Mouse (Mus musculus): ENCODE measurements at regions not wholly inside any gene's neighbourhood (a gene's known extent, or its start where the extent isn't known, plus 50 kb on each side); places are given as distances from the start of the nearest gene placed in this dataset.

GRCm38 (mm10) chr4:124203736-124204135 lies 285.9 kb upstream of the 4930535I16Rik start:
- H3K4me3 ChIP-seq: no peak overlapping the region
- H3K36me3 ChIP-seq: no peaks in the 10 kb centered on the region
- H3K27ac ChIP-seq: no peak overlapping the region
- H3K27me3 ChIP-seq (replicated peaks): peaks cover 22% of the 10 kb centered on the region
- H3K4me2 ChIP-seq: no peak overlapping the region
- WGBS (ENCODE audit: insufficient replicate concordance): 57% methylated on average over 2 of the region's 2 CpGs
- ATAC-seq: no peak
- no peak overlapping the region for H3K9ac ChIP-seq
- no peaks in the 10 kb centered on the region for H3K4me1 ChIP-seq
- H3K9me3 ChIP-seq (replicated peaks): no peaks in the 10 kb centered on the region

DNA sequence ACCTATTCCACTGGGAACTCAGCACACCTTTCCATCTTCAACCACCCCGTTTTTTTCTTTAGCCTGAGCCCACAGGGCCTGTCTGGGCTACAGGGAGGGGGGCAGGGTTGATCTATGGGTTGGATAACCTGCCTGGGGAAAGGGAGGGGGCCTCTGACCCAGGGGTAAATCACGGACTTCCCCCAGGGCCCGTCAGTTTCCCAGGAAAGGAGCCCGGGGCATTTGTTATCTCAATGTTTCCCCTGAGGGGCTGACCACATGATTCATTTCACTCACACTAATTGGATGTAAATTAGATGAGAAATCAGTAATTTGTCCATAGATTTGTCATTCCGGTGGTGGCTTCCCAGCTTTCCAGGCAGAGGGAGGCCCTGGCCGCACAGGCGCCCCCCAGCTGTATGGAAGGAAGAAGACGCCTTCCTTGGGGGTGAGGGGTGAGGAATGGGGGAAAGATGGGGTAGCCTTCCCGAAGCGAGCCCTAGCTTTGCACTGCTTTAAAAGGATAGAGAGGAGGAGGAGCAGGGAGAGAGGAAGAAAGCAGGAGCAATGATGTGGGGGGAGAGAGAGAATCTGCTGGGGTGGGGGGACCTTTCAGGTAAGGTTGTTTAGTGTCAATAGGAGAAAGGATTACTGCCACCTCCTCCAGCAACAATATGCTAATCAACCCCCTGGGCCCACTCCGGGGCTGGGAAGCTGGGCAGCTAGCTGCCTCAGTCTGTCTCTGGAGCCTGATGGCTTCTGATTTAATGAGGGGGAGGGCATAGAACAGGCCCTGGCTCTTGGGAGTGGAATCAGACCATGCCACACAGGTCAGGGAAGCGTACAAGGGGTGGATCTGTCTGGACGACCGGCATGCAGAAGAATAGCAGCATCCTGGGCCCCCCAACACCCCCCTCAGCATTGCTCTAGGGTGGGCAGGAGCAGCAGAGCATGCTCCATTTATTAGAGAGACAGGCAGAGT lies 282.3 kb upstream of the 4930535I16Rik start:
- Histone ChIP-seq H3K9me3 (replicated peaks) (no peaks in the 10 kb centered on the region), H3K9ac (no peak overlapping the region), H3K27me3 (replicated peaks) (peaks cover 39% of the 10 kb centered on the region), H3K4me3 (no peak overlapping the region), H3K4me1 (no peaks in the 10 kb centered on the region), H3K4me2 (no peak overlapping the region), H3K36me3 (no peaks in the 10 kb centered on the region), H3K27ac (no peak overlapping the region)
- ATAC-seq: no peak
- 26% methylated on average over 14 of the region's 14 CpGs for WGBS (ENCODE audit: insufficient replicate concordance)

DNA sequence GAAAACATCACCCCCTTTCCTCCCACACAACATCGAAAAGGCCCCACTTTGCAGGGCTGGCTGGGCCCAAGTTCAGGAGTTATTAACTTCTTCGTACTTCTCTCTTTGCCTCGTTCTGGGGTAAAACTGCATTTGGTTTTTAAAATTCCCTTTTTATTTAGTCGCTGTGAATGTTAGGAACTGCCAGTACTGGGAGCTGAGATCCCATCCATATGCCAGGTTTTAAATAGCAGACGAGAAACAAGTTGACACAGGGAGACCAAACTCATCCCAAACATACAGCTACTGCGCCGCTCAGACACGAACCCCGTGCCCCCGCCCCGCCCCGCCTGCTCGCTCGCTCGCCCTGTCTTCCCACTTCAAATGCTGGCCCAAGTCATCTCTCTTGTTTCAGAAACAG lies 281.0 kb upstream of the 4930535I16Rik start:
- Histone ChIP-seq H3K4me2 (no peak overlapping the region), H3K4me3 (no peak overlapping the region), H3K27ac (no peak overlapping the region), H3K36me3 (no peaks in the 10 kb centered on the region), H3K9me3 (replicated peaks) (no peaks in the 10 kb centered on the region), H3K27me3 (replicated peaks) (peaks cover 39% of the 10 kb centered on the region), H3K9ac (no peak overlapping the region), H3K4me1 (no peaks in the 10 kb centered on the region)
- no peak for ATAC-seq
- 49% methylated on average over 15 of the region's 15 CpGs for WGBS (ENCODE audit: insufficient replicate concordance)

- Histone ChIP-seq H3K9me3 (replicated peaks) (no peaks in the 10 kb centered on the region), H3K9ac (no peak overlapping the region), H3K4me1 (no peaks in the 10 kb centered on the region), H3K4me3 (no peak overlapping the region), H3K27ac (no peak overlapping the region), H3K4me2 (no peak overlapping the region), H3K27me3 (replicated peaks) (peaks cover 42% of the 10 kb centered on the region), H3K36me3 (no peaks in the 10 kb centered on the region)
- no peak for ATAC-seq
- 31% methylated on average over 12 of the region's 12 CpGs for WGBS (ENCODE audit: insufficient replicate concordance)
These were observed 278.9 kb upstream of the 4930535I16Rik start for GRCm38 (mm10) chr4:124196711-124197110.

- Histone ChIP-seq H3K4me3 (no peak overlapping the region), H3K9me3 (replicated peaks) (no peaks in the 10 kb centered on the region), H3K27ac (no peak overlapping the region), H3K36me3 (no peaks in the 10 kb centered on the region), H3K4me1 (no peaks in the 10 kb centered on the region), H3K4me2 (no peak overlapping the region), H3K9ac (no peak overlapping the region), H3K27me3 (replicated peaks) (peaks cover 36% of the 10 kb centered on the region)
- 72% methylated on average over 15 of the region's 15 CpGs for WGBS (ENCODE audit: insufficient replicate concordance)
- no peak for ATAC-seq
These were observed 275.4 kb upstream of the 4930535I16Rik start for GRCm38 (mm10) chr4:124193059-124193721.

- Histone ChIP-seq H3K9ac (no peak overlapping the region), H3K27ac (no peak overlapping the region), H3K27me3 (replicated peaks) (peaks cover 37% of the 10 kb centered on the region), H3K4me3 (no peak overlapping the region), H3K9me3 (replicated peaks) (no peaks in the 10 kb centered on the region), H3K4me2 (no peak overlapping the region), H3K4me1 (no peaks in the 10 kb centered on the region), H3K36me3 (no peaks in the 10 kb centered on the region)
- ATAC-seq: no peak
- WGBS (ENCODE audit: insufficient replicate concordance): 55% methylated on average over 4 of the region's 4 CpGs
These were observed 273.0 kb upstream of the 4930535I16Rik start for GRCm38 (mm10) chr4:124190775-124191174.

DNA sequence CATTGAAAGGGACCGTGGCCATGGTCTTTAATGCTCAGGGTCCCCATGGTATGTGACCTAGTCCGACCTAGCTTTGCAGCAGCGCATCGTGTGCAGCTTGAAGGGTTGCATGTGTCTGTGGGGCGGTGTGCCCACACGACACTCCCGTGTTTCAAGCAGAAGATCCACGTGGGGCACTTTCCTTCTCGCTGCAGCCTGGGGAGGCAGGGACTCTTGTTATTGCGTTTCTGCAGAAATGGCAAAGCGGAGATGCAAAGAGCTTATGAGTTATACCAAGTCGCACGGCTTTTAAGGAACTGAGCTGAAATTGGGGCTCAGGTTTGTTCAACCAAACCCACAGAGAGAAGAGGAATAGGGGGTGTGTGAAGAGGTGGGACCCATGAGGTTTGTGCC lies 272.2 kb upstream of the 4930535I16Rik start:
- no peaks in the 10 kb centered on the region for H3K9me3 ChIP-seq (replicated peaks)
- no peaks in the 10 kb centered on the region for H3K36me3 ChIP-seq
- no peak overlapping the region for H3K27ac ChIP-seq
- no peak overlapping the region for H3K4me3 ChIP-seq
- H3K4me2 ChIP-seq: no peak overlapping the region
- 57% methylated on average over 13 of the region's 13 CpGs for WGBS (ENCODE audit: insufficient replicate concordance)
- ATAC-seq: no peak
- no peaks in the 10 kb centered on the region for H3K4me1 ChIP-seq
- H3K27me3 ChIP-seq (replicated peaks): peaks cover 37% of the 10 kb centered on the region
- H3K9ac ChIP-seq: no peak overlapping the region

DNA sequence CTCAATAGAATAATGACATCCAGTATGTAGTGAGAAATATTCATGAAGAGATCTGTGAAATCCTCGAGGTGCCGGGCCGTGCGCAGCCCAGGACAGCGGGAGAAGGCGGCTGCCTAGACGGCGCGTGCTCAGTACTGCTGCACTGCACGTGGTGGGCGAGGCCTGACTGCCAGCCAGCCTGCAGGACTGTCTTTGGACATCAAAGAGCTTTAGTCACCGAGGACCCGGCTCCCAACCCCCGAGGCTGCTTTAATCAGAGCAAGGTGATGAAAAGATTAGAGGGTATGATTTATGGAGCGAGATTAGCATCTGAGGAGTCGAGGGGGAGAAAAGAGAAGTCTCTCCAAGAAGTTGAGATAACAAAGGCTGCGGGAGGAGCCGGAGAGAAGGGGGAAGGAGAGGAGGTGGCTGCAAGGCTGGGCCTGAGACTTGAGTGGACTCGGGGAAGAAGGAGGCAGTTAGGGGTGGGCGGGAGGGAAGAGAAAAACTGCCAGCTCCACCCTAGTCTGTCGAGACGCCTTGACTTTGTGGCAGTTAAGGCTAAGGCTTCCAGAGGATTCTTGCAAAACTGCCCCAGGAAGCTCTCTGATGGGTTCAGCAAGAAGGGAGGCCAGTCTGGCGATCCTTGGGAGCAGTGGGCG lies 271.6 kb upstream of the 4930535I16Rik start:
- H3K9me3 ChIP-seq (replicated peaks): no peaks in the 10 kb centered on the region
- H3K4me2 ChIP-seq: no peak overlapping the region
- no peak for ATAC-seq

GRCm38 (mm10) chr4:124187108-124187507 lies 269.3 kb upstream of the 4930535I16Rik start:
- Histone ChIP-seq H3K4me3 (no peak overlapping the region), H3K36me3 (no peaks in the 10 kb centered on the region), H3K9ac (no peak overlapping the region), H3K9me3 (replicated peaks) (no peaks in the 10 kb centered on the region), H3K4me1 (no peaks in the 10 kb centered on the region), H3K4me2 (no peak overlapping the region), H3K27me3 (replicated peaks) (peaks cover 41% of the 10 kb centered on the region), H3K27ac (no peak overlapping the region)
- ATAC-seq: no peak
- WGBS (ENCODE audit: insufficient replicate concordance): 64% methylated on average over 4 of the region's 4 CpGs

More for the DNA sequence above, 271.6 kb upstream of the 4930535I16Rik start:
- H3K27ac ChIP-seq: no peak overlapping the region
- H3K36me3 ChIP-seq: no peaks in the 10 kb centered on the region
- no peaks in the 10 kb centered on the region for H3K4me1 ChIP-seq
- 21% methylated on average over 24 of the region's 24 CpGs for WGBS (ENCODE audit: insufficient replicate concordance)
- no peak overlapping the region for H3K4me3 ChIP-seq
- H3K27me3 ChIP-seq (replicated peaks): peaks cover 39% of the 10 kb centered on the region
- H3K9ac ChIP-seq: no peak overlapping the region

DNA sequence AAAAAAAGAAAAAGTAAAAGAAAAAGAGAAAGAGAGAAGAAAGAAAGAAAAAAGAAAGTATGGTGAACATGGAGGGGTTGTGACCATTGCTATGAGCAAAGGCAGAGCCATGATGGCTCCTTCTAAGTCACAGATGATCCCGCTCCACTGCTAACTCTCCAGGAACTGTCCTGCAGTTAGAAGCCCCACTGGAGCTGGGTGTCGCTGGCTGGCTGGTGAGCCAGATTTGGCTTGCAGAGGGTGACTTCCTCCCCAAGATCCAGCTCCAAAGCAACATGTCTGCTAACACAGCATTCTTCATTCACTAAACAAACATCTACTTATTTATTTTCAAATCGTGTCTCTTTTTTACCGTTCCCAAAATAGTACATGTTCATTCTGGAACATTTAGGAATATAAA lies 263.5 kb upstream of the 4930535I16Rik start:
- no peaks in the 10 kb centered on the region for H3K4me1 ChIP-seq
- WGBS (ENCODE audit: insufficient replicate concordance): 56% methylated on average over 4 of the region's 4 CpGs
- H3K9me3 ChIP-seq (replicated peaks): no peaks in the 10 kb centered on the region
- H3K27ac ChIP-seq: no peak overlapping the region
- H3K9ac ChIP-seq: no peak overlapping the region
- no peak for ATAC-seq
- no peak overlapping the region for H3K4me3 ChIP-seq
- H3K36me3 ChIP-seq: no peaks in the 10 kb centered on the region
- H3K4me2 ChIP-seq: no peak overlapping the region
- H3K27me3 ChIP-seq (replicated peaks): peaks cover 39% of the 10 kb centered on the region

DNA sequence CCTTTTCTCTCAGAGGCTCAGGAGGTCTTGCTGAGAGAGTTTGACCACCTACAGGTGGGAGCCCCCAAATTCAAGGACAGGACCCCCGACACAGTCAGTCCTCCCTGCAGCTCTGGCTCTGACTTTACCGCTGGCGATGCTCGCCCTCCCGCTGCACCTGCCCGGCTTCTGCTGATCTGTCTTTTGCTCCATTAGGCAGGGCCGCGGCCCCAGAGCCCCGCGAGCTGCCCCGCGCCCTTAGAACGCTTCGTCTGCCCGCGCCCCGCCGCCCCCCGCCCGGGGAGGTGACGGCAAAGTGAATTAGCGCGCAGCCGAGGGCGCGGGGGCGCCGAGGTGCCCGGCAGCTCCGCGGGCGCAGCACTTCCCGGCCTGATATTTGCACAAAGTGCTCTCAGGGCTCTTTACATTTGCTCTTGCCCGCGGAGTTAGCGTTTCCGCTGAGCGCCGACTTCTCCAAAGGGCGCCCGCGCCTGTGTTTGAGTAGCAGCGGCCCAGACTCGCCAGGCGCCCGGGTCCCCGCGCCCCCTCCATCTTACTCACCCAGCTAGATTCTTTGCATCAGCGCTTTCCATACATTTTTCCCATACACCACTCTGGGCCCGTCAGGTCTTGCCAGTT lies 260.7 kb upstream of the 4930535I16Rik start:
- H3K9ac ChIP-seq: no peak overlapping the region
- no peak overlapping the region for H3K27ac ChIP-seq
- H3K27me3 ChIP-seq (replicated peaks): peaks cover 46% of the 10 kb centered on the region
- no peaks in the 10 kb centered on the region for H3K36me3 ChIP-seq
- peak overlapping the region; percentile 41 for H3K4me3 ChIP-seq
- H3K9me3 ChIP-seq (replicated peaks): no peaks in the 10 kb centered on the region
- WGBS (ENCODE audit: insufficient replicate concordance): 2% methylated on average over 50 of the region's 50 CpGs
- H3K4me1 ChIP-seq: no peaks in the 10 kb centered on the region
- no peak for ATAC-seq
- peak overlapping the region; percentile 62 for H3K4me2 ChIP-seq

- ATAC-seq: no peak
These were observed 257.7 kb upstream of the 4930535I16Rik start for GRCm38 (mm10) chr4:124175531-124175930.

More at GRCm38 (mm10) chr4:124175531-124175930, 257.7 kb upstream of the 4930535I16Rik start:
- H3K4me2 ChIP-seq: no peak overlapping the region
- H3K27ac ChIP-seq: no peak overlapping the region
- no peaks in the 10 kb centered on the region for H3K36me3 ChIP-seq
- no peak overlapping the region for H3K4me3 ChIP-seq
- H3K9ac ChIP-seq: no peak overlapping the region
- H3K9me3 ChIP-seq (replicated peaks): no peaks in the 10 kb centered on the region
- H3K4me1 ChIP-seq: no peaks in the 10 kb centered on the region
- WGBS (ENCODE audit: insufficient replicate concordance): 33% methylated on average over 6 of the region's 6 CpGs
- H3K27me3 ChIP-seq (replicated peaks): peaks cover 46% of the 10 kb centered on the region

Data from liver, embryonic 12.5 days (tissue).